Mouse (Mus musculus): ENCODE measurements around the gene Cenpm.

GRCm38 (mm10) chr15:82215332-82216046 lies 29.1 kb downstream of the Cenpm start:
- TF ChIP-seq CTCF (IDR thresholded peaks at IDR 0.05; ENCODE audit: control insufficient read depth, insufficient read depth, insufficient read length): no peak
- TF ChIP-seq CEBPB (IDR thresholded peaks at IDR 0.05; ENCODE audit: low read depth): no peak
- TF ChIP-seq USF1 (IDR thresholded peaks at IDR 0.05; ENCODE audit: low read depth): no peak
- no peak for TF ChIP-seq FOSL1 (IDR thresholded peaks at IDR 0.05; ENCODE audit: insufficient read depth, low read length, poor library complexity, severe bottlenecking)
